Mouse (Mus musculus) thymus, adult 2 months (tissue): ENCODE data around the gene Gls.

Experiments used
- CTCF ChIP-seq: fragments of 200-500 bp; IDR thresholded peaks from 2 replicates; pipeline ENCODE4 v1.5.1; 2012; ENCODE audit warnings: mild to moderate bottlenecking, control low read depth, low read length, moderate library complexity, borderline replicate concordance; ENCODE audit not compliant: control insufficient read depth, poor library complexity, insufficient read depth; ENCODE audit errors: extremely low read depth
- POLR2A ChIP-seq: fragments of 200-500 bp; IDR thresholded peaks from 2 replicates; pipeline ENCODE4 v1.6.1; 2012; ENCODE audit warnings: mild to moderate bottlenecking, low read length, control low read depth, moderate library complexity; ENCODE audit not compliant: control insufficient read depth, poor library complexity, insufficient read depth; ENCODE audit errors: extremely low read depth

- no peak for TF ChIP-seq CTCF
- TF ChIP-seq POLR2A, result no peak
Observed at GRCm38 (mm10) chr1:52163707-52164457, 69.2 kb downstream of the Gls start.
